Mouse (Mus musculus) MEL (cell line): ENCODE measurements around the gene Extl1. TPM values are rescaled to one million over a fixed set of nuclear protein-coding genes. Genes with fewer than 3 reads are reported as not detected.

Source experiments
- DNase-seq: peaks from one replicate; pipeline ENCODE4 v3.0.0; 2011; ENCODE audit warnings: low read depth, low spot score
- H3K27ac ChIP-seq: 2 replicates; pipeline ENCODE4 v1.5.1; 2012; ENCODE audit warnings: low read depth, mild to moderate bottlenecking, control low read depth, low read length, moderate library complexity; ENCODE audit not compliant: control insufficient read depth
- H3K27me3 ChIP-seq, 2 experiments: fragments of 150-350 bp in 1 of 2; sonication (generic) in 1 of 2; 2 replicates each; pipeline ENCODE4 v1.6.1; 2012; ENCODE audit warnings: low read length in 2 of 2, mild to moderate bottlenecking in 2 of 2, improper control_type of control experiment in 1 of 2, moderate library complexity in 1 of 2; ENCODE audit not compliant: insufficient read depth in 2 of 2, control insufficient read depth in 1 of 2
- H3K36me3 ChIP-seq, 2 experiments: 2 replicates each; pipeline ENCODE4 v1.6.1; 2012 to 2014; ENCODE audit warnings: low read length in 2 of 2, improper control_type of control experiment in 1 of 2, inconsistent platforms in 1 of 2, mild to moderate bottlenecking in 1 of 2; ENCODE audit not compliant: insufficient read depth in 2 of 2, control insufficient read depth in 1 of 2
- H3K4me1 ChIP-seq, 2 experiments: fragments of 150-350 bp in 1 of 2; sonication (generic) in 1 of 2; 2 replicates each; pipeline ENCODE4 v1.6.1; 2012; ENCODE audit warnings: low read length in 2 of 2, improper control_type of control experiment in 1 of 2, mild to moderate bottlenecking in 1 of 2; ENCODE audit not compliant: insufficient read depth in 2 of 2, control insufficient read depth in 1 of 2
- H3K4me3 ChIP-seq, 2 experiments: fragments of 150-350 bp in 1 of 2; sonication (generic) in 1 of 2; 2 replicates each; pipeline ENCODE4 v1.5.1; 2012; ENCODE audit warnings: low read depth in 2 of 2, low read length in 2 of 2, mild to moderate bottlenecking in 2 of 2, moderate library complexity in 2 of 2, control low read depth in 1 of 2, improper control_type of control experiment in 1 of 2; ENCODE audit not compliant: control insufficient read depth in 1 of 2, insufficient read depth in 1 of 2
- H3K79me2 ChIP-seq: 2 replicates; pipeline ENCODE4 v1.6.1; 2012; ENCODE audit warnings: mild to moderate bottlenecking, low read length, moderate library complexity; ENCODE audit not compliant: control insufficient read depth, poor library complexity, insufficient read depth
- H3K9ac ChIP-seq: 2 replicates; pipeline ENCODE4 v1.6.1; 2012; ENCODE audit warnings: low read depth, mild to moderate bottlenecking, control low read depth, low read length, moderate library complexity; ENCODE audit not compliant: control insufficient read depth, poor library complexity, severe bottlenecking
- H3K9me3 ChIP-seq: fragments of 150-350 bp; sonication (generic); replicated peaks from 2 replicates; pipeline ENCODE4 v1.6.1; 2012; ENCODE audit warnings: mild to moderate bottlenecking, low read length, improper control_type of control experiment, moderate library complexity; ENCODE audit not compliant: insufficient read depth
- CHD1 ChIP-seq: IDR thresholded peaks from 2 replicates; pipeline ENCODE4 v1.6.1; 2012; ENCODE audit warnings: low read depth, mild to moderate bottlenecking, inconsistent platforms, low read length, improper control_type of control experiment
- E2F4 ChIP-seq: IDR thresholded peaks from 2 replicates; pipeline ENCODE4 v1.6.1; 2011; ENCODE audit warnings: low read depth, low read length, improper control_type of control experiment, borderline replicate concordance
- EP300 ChIP-seq, 2 experiments: IDR thresholded peaks; 2 replicates each; pipeline ENCODE4 v1.6.1; 2011; ENCODE audit warnings: improper control_type of control experiment in 2 of 2, low read length in 2 of 2, low read depth in 1 of 2, mild to moderate bottlenecking in 1 of 2
- ETS1 ChIP-seq: IDR thresholded peaks from 2 replicates; pipeline ENCODE4 v1.6.1; 2012; ENCODE audit warnings: low read depth, mild to moderate bottlenecking, inconsistent platforms, low read length, improper control_type of control experiment, moderate library complexity
- GABPA ChIP-seq: IDR thresholded peaks from 2 replicates; pipeline ENCODE4 v1.6.1; 2012; ENCODE audit warnings: low read depth, mild to moderate bottlenecking, inconsistent platforms, low read length, improper control_type of control experiment, moderate library complexity
- MAZ ChIP-seq: IDR thresholded peaks from 2 replicates; pipeline ENCODE4 v1.6.1; 2012; ENCODE audit warnings: low read depth, mild to moderate bottlenecking, inconsistent platforms, low read length, improper control_type of control experiment
- MXI1 ChIP-seq: IDR thresholded peaks from 2 replicates; pipeline ENCODE4 v1.6.1; 2011; ENCODE audit warnings: mild to moderate bottlenecking, low read depth, low read length, improper control_type of control experiment
- MYC ChIP-seq: IDR thresholded peaks from 2 replicates; pipeline ENCODE4 v1.6.1; 2011; ENCODE audit warnings: low read depth, mild to moderate bottlenecking, low read length, improper control_type of control experiment, moderate library complexity
- NRF1 ChIP-seq: IDR thresholded peaks from 2 replicates; pipeline ENCODE4 v1.6.1; 2014; ENCODE audit warnings: low read depth, mild to moderate bottlenecking, inconsistent platforms, low read length, improper control_type of control experiment, moderate library complexity; ENCODE audit not compliant: poor library complexity, insufficient read depth, severe bottlenecking
- POLR2AphosphoS2 ChIP-seq: IDR thresholded peaks from 2 replicates; pipeline ENCODE4 v1.6.1; 2011; ENCODE audit warnings: low read length, improper control_type of control experiment
- POLR2AphosphoS5 ChIP-seq: IDR thresholded peaks from 2 replicates; pipeline ENCODE4 v1.6.1; 2012; ENCODE audit warnings: low read depth, borderline replicate concordance, mild to moderate bottlenecking, inconsistent platforms, low read length, moderate library complexity, mixed read lengths
- SIN3A ChIP-seq: IDR thresholded peaks from 2 replicates; pipeline ENCODE4 v1.6.1; 2012; ENCODE audit warnings: low read length, improper control_type of control experiment, inconsistent platforms
- SMC3 ChIP-seq: IDR thresholded peaks from 2 replicates; pipeline ENCODE4 v1.6.1; 2011; ENCODE audit warnings: low read depth, low read length, improper control_type of control experiment
- TAL1 ChIP-seq: IDR thresholded peaks from 2 replicates; pipeline ENCODE4 v1.6.1; 2012; ENCODE audit warnings: mild to moderate bottlenecking, inconsistent platforms, low read length, moderate library complexity, mixed read lengths
- TBP ChIP-seq: IDR thresholded peaks from 2 replicates; pipeline ENCODE4 v1.8.0; 2011; ENCODE audit warnings: low read depth, low read length, improper control_type of control experiment
- TCF12 ChIP-seq: IDR thresholded peaks from 2 replicates; pipeline ENCODE4 v1.6.1; 2014; ENCODE audit warnings: low read depth, mild to moderate bottlenecking, inconsistent platforms, low read length, improper control_type of control experiment, moderate library complexity
- UBTF ChIP-seq: IDR thresholded peaks from 2 replicates; pipeline ENCODE4 v1.6.1; 2012; ENCODE audit warnings: low read depth, mild to moderate bottlenecking, inconsistent platforms, low read length, improper control_type of control experiment, moderate library complexity, borderline replicate concordance; ENCODE audit not compliant: insufficient read depth
- USF1 ChIP-seq: IDR thresholded peaks from 2 replicates; pipeline ENCODE4 v1.6.1; 2014; ENCODE audit warnings: low read depth, mild to moderate bottlenecking, inconsistent platforms, low read length, improper control_type of control experiment, moderate library complexity
- USF2 ChIP-seq, 2 experiments: IDR thresholded peaks; 2 replicates each; pipeline ENCODE4 v1.6.1; 2011 to 2012; ENCODE audit warnings: improper control_type of control experiment in 2 of 2, low read length in 2 of 2, borderline replicate concordance in 1 of 2, inconsistent platforms in 1 of 2, low read depth in 1 of 2, mild to moderate bottlenecking in 1 of 2; ENCODE audit not compliant: insufficient read depth in 1 of 2
- ZKSCAN1 ChIP-seq: IDR thresholded peaks from 2 replicates; pipeline ENCODE4 v1.6.1; 2012; ENCODE audit warnings: low read depth, mild to moderate bottlenecking, inconsistent platforms, low read length, improper control_type of control experiment, moderate library complexity
- ZMIZ1 ChIP-seq: IDR thresholded peaks from 2 replicates; pipeline ENCODE4 v1.6.1; 2012; ENCODE audit warnings: low read depth, mild to moderate bottlenecking, inconsistent platforms, low read length, improper control_type of control experiment, moderate library complexity
- ZNF384 ChIP-seq: IDR thresholded peaks from 2 replicates; pipeline ENCODE4 v1.6.1; 2012; ENCODE audit warnings: low read depth, mild to moderate bottlenecking, inconsistent platforms, low read length, improper control_type of control experiment
- polyA plus RNA-seq, 2 experiments: library from polyadenylated mRNA; stranded (reverse) in 1 of 2; unstranded in 1 of 2; fragments of >175 nt in 1 of 2; fragments of >200 nt in 1 of 2; gene quantifications; 2 replicates each; pipeline versions ENCODE4 v1.2.1 to v1.2.4; 2012; ENCODE audit warnings: low replicate concordance in 2 of 2, low read depth in 1 of 2; ENCODE audit not compliant: insufficient read length in 2 of 2, insufficient read depth in 1 of 2, missing spikeins in 1 of 2
- total RNA-seq: library from RNA; depleted of rRNA; stranded (reverse); fragments of 300-350 nt; gene quantifications from 2 replicates; pipeline ENCODE4 v1.2.3, GENCODE M21; 2012

Extl1 gene
- total and polyA plus RNA-seq, 3 experiments, result 0.04 to 0.33 TPM; not detected in 1

- Histone ChIP-seq H3K4me1 (no peaks in the 10 kb centered on the region), H3K79me2 (no peaks in the 10 kb centered on the region), H3K9me3 (no peaks in the 10 kb centered on the region), H3K4me3 (no peak overlapping the region), H3K9ac (no peak overlapping the region), H3K27ac (no peak overlapping the region), H3K36me3 (no peaks in the 10 kb centered on the region), H3K27me3 (peaks cover 0 to 5% of the 10 kb centered on the region in 2 experiments; a peak in 2 of 4 replicates)
- TF ChIP-seq TAL1 (no peak), USF2 (IDR thresholded peaks at IDR 0.05; ENCODE audit: borderline replicate concordance in 1 of 2, insufficient read depth in 1 of 2, low read depth in 1 of 2, low read length in 2 of 2) (no peak), TBP (no peak), GABPA (no peak), E2F4 (no peak)
- DNase-seq, result no peak
These were observed 12.3 kb downstream of the Extl1 start for GRCm38 (mm10) chr4:134371316-134371855.

- H3K27me3 ChIP-seq, result peaks cover 0 to 5% of the 10 kb centered on the region in 2 experiments; a peak in 2 of 4 replicates
- H3K9ac ChIP-seq, result no peak overlapping the region
- no peaks in the 10 kb centered on the region for H3K9me3 ChIP-seq
- H3K79me2 ChIP-seq, result no peaks in the 10 kb centered on the region
- TF ChIP-seq NRF1 (no peak), SIN3A (no peak), TCF12 (no peak), TAL1 (no peak), E2F4 (no peak), ZNF384 (no peak), UBTF (no peak), USF1 (no peak), ZMIZ1 (no peak), ZKSCAN1 (no peak), CHD1 (no peak), MAZ (no peak), ETS1 (no peak), POLR2AphosphoS5 (no peak), TBP (no peak), POLR2AphosphoS2 (no peak), EP300 (IDR thresholded peaks at IDR 0.05; ENCODE audit: low read depth in 1 of 2, low read length in 2 of 2) (no peak), SMC3 (no peak), MYC (no peak), MXI1 (no peak)
- DNase-seq, result no peak
- H3K4me3 ChIP-seq, result no peak overlapping the region
- H3K4me1 ChIP-seq, result no peaks in the 10 kb centered on the region
- no peaks in the 10 kb centered on the region for H3K36me3 ChIP-seq
- H3K27ac ChIP-seq, result no peak overlapping the region
These were observed 12.9 kb downstream of the Extl1 start for GRCm38 (mm10) chr4:134370649-134371221.
